Mouse (Mus musculus): ENCODE measurements around the gene Gm29776. TPM values are rescaled to one million over a fixed set of nuclear protein-coding genes. Genes with fewer than 3 reads are reported as not detected.

Gm29776 gene
- total and polyA plus RNA-seq, 2 experiments from 2014 or later, result 0.11 TPM; not detected in 1

- WGBS, result 78% methylated on average over 9 of the region's 9 CpGs
- ATAC-seq (ENCODE audit: insufficient read depth, low read depth), result no peak
- peaks cover 13% of the 10 kb centered on the region for H3K4me1 ChIP-seq (ENCODE audit: control insufficient read depth, insufficient read depth)
Measured at GRCm38 (mm10) chr14:54709054-54709453, 10.4 kb upstream of the Gm29776 start.

GRCm38 (mm10) chr14:54706589-54707320 is 8.1 kb upstream of the Gm29776 start:
- WGBS, result 23% methylated on average over 17 of the region's 17 CpGs
- 0 out of 2 replicates have a peak overlapping the region, but pooled peaks have one; percentile 22 for H3K9ac ChIP-seq (replicated peaks; ENCODE audit: low read depth, low read length)
- DNase-seq (ENCODE audit: low spot score), result peak; percentile 29
- ATAC-seq (ENCODE audit: insufficient read depth, low read depth), result peak; percentile 53; the same call in 1 of the 2 replicates
- no peaks in the 10 kb centered on the region for H3K36me3 ChIP-seq (replicated peaks; ENCODE audit: control insufficient read depth, insufficient read depth, low read length)
- no peaks in the 10 kb centered on the region for H3K9me3 ChIP-seq (replicated peaks; ENCODE audit: control insufficient read depth, low read length)
- no peak for TF ChIP-seq CTCF (IDR thresholded peaks at IDR 0.05; ENCODE audit: low read depth)
- TF ChIP-seq EP300 (IDR thresholded peaks at IDR 0.05; ENCODE audit: low read depth), result no peak
- no peaks in the 10 kb centered on the region for H3K27me3 ChIP-seq (ENCODE audit: control insufficient read depth, insufficient read depth, low read length)
- H3K4me1 ChIP-seq (ENCODE audit: control insufficient read depth, insufficient read depth), result peaks cover 13% of the 10 kb centered on the region
- no peak overlapping the region for H3K4me3 ChIP-seq (ENCODE audit: low read depth, low read length)
- no peak overlapping the region for H3K27ac ChIP-seq (ENCODE audit: low read depth)
- H3K4me2 ChIP-seq (ENCODE audit: low read depth, low read length), result no peak overlapping the region

More at GRCm38 (mm10) chr14:54709054-54709453, 10.4 kb upstream of the Gm29776 start:
- TF ChIP-seq EP300 (IDR thresholded peaks at IDR 0.05; ENCODE audit: low read depth), result no peak
- TF ChIP-seq CTCF (IDR thresholded peaks at IDR 0.05; ENCODE audit: low read depth), result no peak
- no peaks in the 10 kb centered on the region for H3K36me3 ChIP-seq (replicated peaks; ENCODE audit: control insufficient read depth, insufficient read depth, low read length)
- no peak overlapping the region for H3K27ac ChIP-seq (ENCODE audit: low read depth)
- H3K27me3 ChIP-seq (ENCODE audit: control insufficient read depth, insufficient read depth, low read length), result no peaks in the 10 kb centered on the region
- no peak overlapping the region for H3K4me2 ChIP-seq (ENCODE audit: low read depth, low read length)
- no peak overlapping the region for H3K4me3 ChIP-seq (ENCODE audit: low read depth, low read length)
- no peaks in the 10 kb centered on the region for H3K9me3 ChIP-seq (replicated peaks; ENCODE audit: control insufficient read depth, low read length)
- DNase-seq (ENCODE audit: low spot score), result no peak
- no peak overlapping the region for H3K9ac ChIP-seq (replicated peaks; ENCODE audit: low read depth, low read length)

- H3K4me2 ChIP-seq (ENCODE audit: low read depth, low read length), result no peak overlapping the region
- no peak for ATAC-seq (ENCODE audit: insufficient read depth, low read depth)
- 18% methylated on average over 5 of the region's 5 CpGs for WGBS
Measured at GRCm38 (mm10) chr14:54705844-54706243, 7.2 kb upstream of the Gm29776 start.

GRCm38 (mm10) chr14:54703207-54703606 is 4.6 kb upstream of the Gm29776 start:
- WGBS, result 52% methylated on average over 10 of the region's 10 CpGs
- no peak for TF ChIP-seq EP300 (IDR thresholded peaks at IDR 0.05; ENCODE audit: low read depth)
- TF ChIP-seq CTCF (IDR thresholded peaks at IDR 0.05; ENCODE audit: low read depth), result no peak
- ATAC-seq (ENCODE audit: insufficient read depth, low read depth) (no peak), DNase-seq (ENCODE audit: low spot score) (no peak)
- Histone ChIP-seq H3K36me3 (replicated peaks; ENCODE audit: control insufficient read depth, insufficient read depth, low read length) (no peaks in the 10 kb centered on the region), H3K4me3 (ENCODE audit: low read depth, low read length) (no peak overlapping the region), H3K27me3 (ENCODE audit: control insufficient read depth, insufficient read depth, low read length) (no peaks in the 10 kb centered on the region), H3K4me1 (ENCODE audit: control insufficient read depth, insufficient read depth) (peaks cover 22% of the 10 kb centered on the region), H3K27ac (ENCODE audit: low read depth) (no peak overlapping the region), H3K4me2 (ENCODE audit: low read depth, low read length) (no peak overlapping the region), H3K9me3 (replicated peaks; ENCODE audit: control insufficient read depth, low read length) (no peaks in the 10 kb centered on the region), H3K9ac (replicated peaks; ENCODE audit: low read depth, low read length) (no peak overlapping the region)

More at GRCm38 (mm10) chr14:54705844-54706243, 7.2 kb upstream of the Gm29776 start:
- Histone ChIP-seq H3K4me3 (ENCODE audit: low read depth, low read length) (no peak overlapping the region), H3K27me3 (ENCODE audit: control insufficient read depth, insufficient read depth, low read length) (no peaks in the 10 kb centered on the region), H3K36me3 (replicated peaks; ENCODE audit: control insufficient read depth, insufficient read depth, low read length) (no peaks in the 10 kb centered on the region), H3K27ac (ENCODE audit: low read depth) (no peak overlapping the region), H3K9me3 (replicated peaks; ENCODE audit: control insufficient read depth, low read length) (no peaks in the 10 kb centered on the region), H3K9ac (replicated peaks; ENCODE audit: low read depth, low read length) (no peak overlapping the region), H3K4me1 (ENCODE audit: control insufficient read depth, insufficient read depth) (peaks cover 13% of the 10 kb centered on the region)
- no peak for TF ChIP-seq EP300 (IDR thresholded peaks at IDR 0.05; ENCODE audit: low read depth)
- TF ChIP-seq CTCF (IDR thresholded peaks at IDR 0.05; ENCODE audit: low read depth), result no peak
- no peak for DNase-seq (ENCODE audit: low spot score)

GRCm38 (mm10) chr14:54701298-54701697 is 2.7 kb upstream of the Gm29776 start:
- 7% methylated on average over 6 of the region's 6 CpGs for WGBS
- H3K9me3 ChIP-seq (replicated peaks; ENCODE audit: control insufficient read depth, low read length), result no peaks in the 10 kb centered on the region
- H3K4me1 ChIP-seq (ENCODE audit: control insufficient read depth, insufficient read depth), result peaks cover 14% of the 10 kb centered on the region; the same call in 1 of the 2 replicates
- no peak overlapping the region for H3K27ac ChIP-seq (ENCODE audit: low read depth)
- H3K9ac ChIP-seq (replicated peaks; ENCODE audit: low read depth, low read length), result no peak overlapping the region
- H3K27me3 ChIP-seq (ENCODE audit: control insufficient read depth, insufficient read depth, low read length), result no peaks in the 10 kb centered on the region
- H3K4me3 ChIP-seq (ENCODE audit: low read depth, low read length), result no peak overlapping the region
- no peaks in the 10 kb centered on the region for H3K36me3 ChIP-seq (replicated peaks; ENCODE audit: control insufficient read depth, insufficient read depth, low read length)
- TF ChIP-seq EP300 (IDR thresholded peaks at IDR 0.05; ENCODE audit: low read depth) (no peak), CTCF (IDR thresholded peaks at IDR 0.05; ENCODE audit: low read depth) (peak; percentile 98)
- no peak overlapping the region for H3K4me2 ChIP-seq (ENCODE audit: low read depth, low read length)
- DNase-seq (ENCODE audit: low spot score) (peak; percentile 81), ATAC-seq (ENCODE audit: insufficient read depth, low read depth) (peak; percentile 78)

Measured in heart, postnatal 0 days (tissue).